Mouse (Mus musculus): ENCODE data around the gene Rnaseh2c.

The Rnaseh2c gene

GRCm38 (mm10) chr19:5575336-5575735 lies 26.3 kb upstream of the Rnaseh2c start:
- DNase-seq (ENCODE audit: low spot score), result no peak

- DNase-seq (ENCODE audit: low spot score), result no peak
These were observed 21.7 kb upstream of the Rnaseh2c start for GRCm38 (mm10) chr19:5579971-5580370.

GRCm38 (mm10) chr19:5580776-5581175 lies 20.9 kb upstream of the Rnaseh2c start:
- no peak for DNase-seq (ENCODE audit: low spot score)

- DNase-seq (ENCODE audit: low spot score), result no peak
These were observed 19.7 kb upstream of the Rnaseh2c start for GRCm38 (mm10) chr19:5581995-5582394.

GRCm38 (mm10) chr19:5589159-5589558 lies 12.5 kb upstream of the Rnaseh2c start:
- DNase-seq (ENCODE audit: low spot score), result no peak

- DNase-seq (ENCODE audit: low spot score), result no peak
These were observed 9.8 kb upstream of the Rnaseh2c start for GRCm38 (mm10) chr19:5591888-5592287.

- no peak for DNase-seq (ENCODE audit: low spot score)
These were observed 2.4 kb upstream of the Rnaseh2c start for GRCm38 (mm10) chr19:5599224-5599623.

GRCm38 (mm10) chr19:5603664-5604063 lies 2.0 kb downstream of the Rnaseh2c start:
- no peak for DNase-seq (ENCODE audit: low spot score)

GRCm38 (mm10) chr19:5605126-5605525 lies 3.5 kb downstream of the Rnaseh2c start:
- no peak for DNase-seq (ENCODE audit: low spot score)

- no peak for DNase-seq (ENCODE audit: low spot score)
These were observed 4.5 kb downstream of the Rnaseh2c start for GRCm38 (mm10) chr19:5606196-5606595.

- no peak for DNase-seq (ENCODE audit: low spot score)
These were observed 6.2 kb downstream of the Rnaseh2c start for GRCm38 (mm10) chr19:5607705-5608410.

- no peak for DNase-seq (ENCODE audit: low spot score)
These were observed 7.0 kb downstream of the Rnaseh2c start for GRCm38 (mm10) chr19:5608707-5609106.

GRCm38 (mm10) chr19:5609171-5609546 lies 7.5 kb downstream of the Rnaseh2c start:
- DNase-seq (ENCODE audit: low spot score), result no peak

- DNase-seq (ENCODE audit: low spot score), result peak; percentile 94
These were observed 8.1 kb downstream of the Rnaseh2c start, which contains the start of gene Kat5 for GRCm38 (mm10) chr19:5609547-5610404. TSS of gene Kat5 (minus strand) at chr19:5610237.

GRCm38 (mm10) chr19:5611973-5612372 lies 10.3 kb downstream of the Rnaseh2c start:
- no peak for DNase-seq (ENCODE audit: low spot score)

GRCm38 (mm10) chr19:5612762-5613411 lies 11.2 kb downstream of the Rnaseh2c start:
- no peak for DNase-seq (ENCODE audit: low spot score)

- DNase-seq (ENCODE audit: low spot score), result no peak
These were observed 13.3 kb downstream of the Rnaseh2c start for GRCm38 (mm10) chr19:5614953-5615352.

- no peak for DNase-seq (ENCODE audit: low spot score)
These were observed 18.3 kb downstream of the Rnaseh2c start for GRCm38 (mm10) chr19:5620007-5620406.

- no peak for DNase-seq (ENCODE audit: low spot score)
These were observed 20.2 kb downstream of the Rnaseh2c start for GRCm38 (mm10) chr19:5621884-5622283.

GRCm38 (mm10) chr19:5625311-5625710 lies 23.6 kb downstream of the Rnaseh2c start:
- DNase-seq (ENCODE audit: low spot score), result no peak

GRCm38 (mm10) chr19:5629907-5630306 lies 28.2 kb downstream of the Rnaseh2c start:
- DNase-seq (ENCODE audit: low spot score), result no peak

- DNase-seq (ENCODE audit: low spot score), result no peak
These were observed 30.4 kb downstream of the Rnaseh2c start for GRCm38 (mm10) chr19:5632120-5632519.
